Mouse (Mus musculus) lung, adult 2 months (tissue): Measurements from ENCODE around the gene Gm10134. TPM values are rescaled to one million over a fixed set of nuclear protein-coding genes. Genes with fewer than 3 reads are reported as not detected.

Source experiments
- DNase-seq: peaks from one replicate; pipeline ENCODE4 v3.0.0; 2022
- H3K4me1 ChIP-seq: fragments of 200-500 bp; 2 replicates; pipeline ENCODE4 v1.6.1; 2011; ENCODE audit warnings: low read length; ENCODE audit not compliant: control insufficient read depth, insufficient read depth
- H3K4me3 ChIP-seq: fragments of 200-500 bp; replicated peaks from 2 replicates; pipeline ENCODE3; 2011; ENCODE audit warnings: low read depth, mild to moderate bottlenecking, control low read depth, low read length; ENCODE audit errors: extremely low read depth
- CTCF ChIP-seq: fragments of 200-500 bp; IDR thresholded peaks from 2 replicates; pipeline ENCODE4 v1.5.1; 2011; ENCODE audit warnings: mild to moderate bottlenecking, low read length, control low read depth; ENCODE audit not compliant: insufficient read depth
- POLR2A ChIP-seq: fragments of 200-500 bp; IDR thresholded peaks from 2 replicates; pipeline ENCODE4 v1.6.1; 2011; ENCODE audit warnings: low read depth, mild to moderate bottlenecking, control low read depth, low read length, borderline replicate concordance; ENCODE audit errors: extremely low read depth
- WGBS: fragments of 180-500 bp; shearing (Covaris S2); methylation state at CpG from one replicate; pipeline ENCODE4 v1.1.7; 2018; 5-methylcytosine and 5-hydroxymethylcytosine counted together
- polyA plus RNA-seq: library from polyadenylated mRNA; depleted of rRNA; stranded (reverse); fragments of >200 nt; gene quantifications from 2 replicates; pipeline ENCODE4 v1.2.3, GENCODE M21; 2012; rRNA removed

Gm10134 gene
- polyA plus RNA-seq, 1 experiment: 1.1 TPM

GRCm38 (mm10) chr2:28552301-28552700 is 46.4 kb downstream of the Gm10134 start:
- Histone ChIP-seq H3K4me1 (no peaks in the 10 kb centered on the region), H3K4me3 (no peak overlapping the region)
- DNase-seq: no peak
- 87% methylated on average over 5 of the region's 5 CpGs for WGBS
- TF ChIP-seq POLR2A (no peak), CTCF (no peak)

Other genes starting within 250 kb of the Gm10134 start
- gene Ppp1r26, start 59.3 kb upstream of the Gm10134 start, polyA plus RNA-seq: 6.1 TPM in 2 replicates
- gene 1700007K13Rik, start 39.8 kb upstream of the Gm10134 start, polyA plus RNA-seq: 7.4 and 10.5 TPM in 2 replicates
- 22.2 and 25.1 TPM in 2 replicates for gene Mrps2, start 38.0 kb upstream of the Gm10134 start, polyA plus RNA-seq
- 5.1 and 5.6 TPM in 2 replicates for gene Gbgt1, start 9.2 kb upstream of the Gm10134 start, polyA plus RNA-seq
- gene Ralgds, start 7.0 kb downstream of the Gm10134 start, polyA plus RNA-seq: 83.5 and 84.1 TPM in 2 replicates
- gene Cel, start 57.3 kb downstream of the Gm10134 start, polyA plus RNA-seq: 0.12 and 3.3 TPM in 2 replicates
- gene Gtf3c5, start 77.7 kb downstream of the Gm10134 start, polyA plus RNA-seq: 21.6 and 27.3 TPM in 2 replicates
- 0.66 and 0.79 TPM in 2 replicates for gene Gfi1b, start 115.9 kb downstream of the Gm10134 start, polyA plus RNA-seq
- 10.2 and 14.7 TPM in 2 replicates for gene Tsc1, start 135.1 kb downstream of the Gm10134 start, polyA plus RNA-seq
- 21.4 and 29.6 TPM in 2 replicates for gene Spaca9, start 193.6 kb downstream of the Gm10134 start, polyA plus RNA-seq
- 4.2 TPM in 2 replicates for gene Ak8, start 194.1 kb downstream of the Gm10134 start, polyA plus RNA-seq